Mouse (Mus musculus) testis, adult 2 months (tissue): ENCODE results near the gene St3gal3. TPM values are rescaled to one million over a fixed set of nuclear protein-coding genes. Genes with fewer than 3 reads are reported as not detected.

Experiments used
- H3K27ac ChIP-seq: fragments of 200-500 bp; 2 replicates; pipeline ENCODE4 v1.5.1; 2012; ENCODE audit warnings: low read depth, low read length; ENCODE audit not compliant: control insufficient read depth, insufficient read depth
- H3K27me3 ChIP-seq: fragments of 200-500 bp; 2 replicates; pipeline ENCODE4 v1.6.1; 2012; ENCODE audit warnings: mild to moderate bottlenecking, low read length, moderate library complexity; ENCODE audit not compliant: control insufficient read depth, insufficient read depth
- H3K36me3 ChIP-seq: fragments of 200-500 bp; 2 replicates; pipeline ENCODE4 v1.6.1; 2012; ENCODE audit warnings: mild to moderate bottlenecking, low read length; ENCODE audit not compliant: control insufficient read depth, insufficient read depth
- H3K4me1 ChIP-seq: fragments of 200-500 bp; 2 replicates; pipeline ENCODE4 v1.6.1; 2012; ENCODE audit warnings: low read length; ENCODE audit not compliant: control insufficient read depth, insufficient read depth
- H3K4me3 ChIP-seq: fragments of 200-500 bp; 2 replicates; pipeline ENCODE4 v1.5.1; 2012; ENCODE audit warnings: low read depth, mild to moderate bottlenecking, low read length, moderate library complexity, mixed read lengths; ENCODE audit not compliant: control insufficient read depth
- CTCF ChIP-seq: fragments of 200-500 bp; IDR thresholded peaks from 2 replicates; pipeline ENCODE4 v1.5.1; 2012; ENCODE audit warnings: low read depth, mild to moderate bottlenecking, inconsistent platforms, low read length, moderate library complexity; ENCODE audit not compliant: control insufficient read depth, insufficient read depth, insufficient replicate concordance
- POLR2A ChIP-seq: fragments of 200-500 bp; IDR thresholded peaks from 2 replicates; pipeline ENCODE4 v1.6.1; 2012; ENCODE audit warnings: low read depth, mild to moderate bottlenecking, inconsistent platforms, low read length, moderate library complexity; ENCODE audit not compliant: control insufficient read depth
- polyA plus RNA-seq: library from polyadenylated mRNA; depleted of rRNA; stranded (reverse); fragments of >200 nt; gene quantifications from 2 replicates; pipeline ENCODE4 v1.2.3, GENCODE M21; 2012

The St3gal3 gene
- polyA plus RNA-seq, 1 experiment, result 3.4 TPM

- TF ChIP-seq POLR2A (no peak), CTCF (no peak)
- H3K27ac ChIP-seq, result no peak overlapping the region
- no peaks in the 10 kb centered on the region for H3K4me1 ChIP-seq
- H3K27me3 ChIP-seq, result no peaks in the 10 kb centered on the region
- no peak overlapping the region for H3K4me3 ChIP-seq
- H3K36me3 ChIP-seq, result no peaks in the 10 kb centered on the region
Observed at GRCm38 (mm10) chr4:118029892-118030291, 104.8 kb downstream of the St3gal3 start.

- H3K27ac ChIP-seq, result no peak overlapping the region
- H3K36me3 ChIP-seq, result no peaks in the 10 kb centered on the region
- no peak for TF ChIP-seq CTCF
- no peak for TF ChIP-seq POLR2A
- H3K4me1 ChIP-seq, result no peaks in the 10 kb centered on the region
- no peak overlapping the region for H3K4me3 ChIP-seq
- no peaks in the 10 kb centered on the region for H3K27me3 ChIP-seq
Observed at GRCm38 (mm10) chr4:118028994-118029393, 105.7 kb downstream of the St3gal3 start.

GRCm38 (mm10) chr4:118025931-118026330, 108.8 kb downstream of the St3gal3 start:
- no peak for TF ChIP-seq POLR2A
- no peak for TF ChIP-seq CTCF
- Histone ChIP-seq H3K27ac (no peak overlapping the region), H3K27me3 (no peaks in the 10 kb centered on the region), H3K4me1 (no peaks in the 10 kb centered on the region), H3K4me3 (no peak overlapping the region), H3K36me3 (no peaks in the 10 kb centered on the region)

GRCm38 (mm10) chr4:118025381-118025780, 109.3 kb downstream of the St3gal3 start:
- Histone ChIP-seq H3K27ac (no peak overlapping the region), H3K4me1 (no peaks in the 10 kb centered on the region), H3K36me3 (no peaks in the 10 kb centered on the region), H3K27me3 (no peaks in the 10 kb centered on the region), H3K4me3 (no peak overlapping the region)
- TF ChIP-seq POLR2A, result no peak
- no peak for TF ChIP-seq CTCF

GRCm38 (mm10) chr4:118022811-118023210, 111.9 kb downstream of the St3gal3 start:
- no peaks in the 10 kb centered on the region for H3K36me3 ChIP-seq
- no peak overlapping the region for H3K4me3 ChIP-seq
- no peak for TF ChIP-seq POLR2A
- no peak for TF ChIP-seq CTCF

GRCm38 (mm10) chr4:118022406-118022805, 112.3 kb downstream of the St3gal3 start:
- Histone ChIP-seq H3K4me3 (no peak overlapping the region), H3K4me1 (no peaks in the 10 kb centered on the region), H3K36me3 (no peaks in the 10 kb centered on the region), H3K27ac (no peak overlapping the region), H3K27me3 (no peaks in the 10 kb centered on the region)
- TF ChIP-seq CTCF, result no peak
- no peak for TF ChIP-seq POLR2A

More at GRCm38 (mm10) chr4:118022811-118023210, 111.9 kb downstream of the St3gal3 start:
- H3K4me1 ChIP-seq, result no peaks in the 10 kb centered on the region
- no peaks in the 10 kb centered on the region for H3K27me3 ChIP-seq
- no peak overlapping the region for H3K27ac ChIP-seq

- Histone ChIP-seq H3K36me3 (no peaks in the 10 kb centered on the region), H3K4me1 (no peaks in the 10 kb centered on the region), H3K27me3 (no peaks in the 10 kb centered on the region), H3K27ac (no peak overlapping the region), H3K4me3 (no peak overlapping the region)
- no peak for TF ChIP-seq CTCF
- no peak for TF ChIP-seq POLR2A
Observed at GRCm38 (mm10) chr4:118019640-118020039, 115.1 kb downstream of the St3gal3 start.

GRCm38 (mm10) chr4:118019218-118019617, 115.5 kb downstream of the St3gal3 start:
- no peak overlapping the region for H3K4me3 ChIP-seq
- H3K4me1 ChIP-seq, result no peaks in the 10 kb centered on the region
- TF ChIP-seq CTCF (no peak), POLR2A (no peak)
- H3K36me3 ChIP-seq, result no peaks in the 10 kb centered on the region
- no peaks in the 10 kb centered on the region for H3K27me3 ChIP-seq
- no peak overlapping the region for H3K27ac ChIP-seq
